Mouse (Mus musculus) thymus, postnatal 25 days (tissue): ENCODE data around the gene Zbp1.

Experiments used
- DNase-seq: peaks from one replicate; pipeline ENCODE4 v3.0.0; 2022

Zbp1 gene

GRCm38 (mm10) chr2:173218416-173219141, at the start of gene Zbp1:
Gene Zbp1 (minus strand): TSS chr2:173218923.
- peak; percentile 70 for DNase-seq

GRCm38 (mm10) chr2:173267562-173267961, 48.8 kb upstream of the Zbp1 start:
- no peak for DNase-seq

DNA sequence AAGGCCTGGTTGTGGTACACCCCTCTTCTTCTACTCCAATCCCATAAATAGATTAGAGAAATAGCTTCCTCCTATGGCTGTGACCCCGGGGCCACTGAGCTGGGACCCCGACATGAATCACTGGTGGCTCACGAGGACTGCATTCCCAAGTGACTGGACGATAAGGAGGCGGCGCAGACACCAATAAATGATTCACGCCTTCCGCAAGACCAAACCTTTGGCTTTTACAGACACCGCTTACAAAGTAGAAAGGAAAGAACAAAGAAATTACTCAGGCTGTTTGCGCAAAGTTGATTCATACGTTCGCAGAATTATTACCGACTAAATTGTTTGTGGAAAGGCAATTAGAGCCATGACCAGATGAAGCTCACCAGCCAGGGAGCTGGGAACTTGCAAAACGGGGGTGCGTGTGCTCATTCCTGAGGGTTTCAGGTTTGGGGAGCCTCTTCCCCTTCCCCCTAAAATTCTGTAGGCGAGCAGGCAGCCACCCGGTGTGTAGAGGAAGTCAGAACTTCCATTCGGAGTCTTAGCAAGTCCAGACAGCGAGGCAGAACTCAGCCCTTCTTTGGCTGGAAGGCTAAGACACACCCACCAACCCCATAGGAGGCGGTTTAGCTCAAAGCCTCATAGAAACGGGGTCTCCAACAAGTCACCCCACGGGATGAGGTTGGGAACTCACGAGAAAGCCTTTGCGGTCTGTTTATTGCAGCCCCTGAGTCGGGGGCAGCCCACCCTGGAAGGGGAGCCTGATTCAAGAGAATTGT, 47.8 kb upstream of the Zbp1 start:
- no peak for DNase-seq

DNA sequence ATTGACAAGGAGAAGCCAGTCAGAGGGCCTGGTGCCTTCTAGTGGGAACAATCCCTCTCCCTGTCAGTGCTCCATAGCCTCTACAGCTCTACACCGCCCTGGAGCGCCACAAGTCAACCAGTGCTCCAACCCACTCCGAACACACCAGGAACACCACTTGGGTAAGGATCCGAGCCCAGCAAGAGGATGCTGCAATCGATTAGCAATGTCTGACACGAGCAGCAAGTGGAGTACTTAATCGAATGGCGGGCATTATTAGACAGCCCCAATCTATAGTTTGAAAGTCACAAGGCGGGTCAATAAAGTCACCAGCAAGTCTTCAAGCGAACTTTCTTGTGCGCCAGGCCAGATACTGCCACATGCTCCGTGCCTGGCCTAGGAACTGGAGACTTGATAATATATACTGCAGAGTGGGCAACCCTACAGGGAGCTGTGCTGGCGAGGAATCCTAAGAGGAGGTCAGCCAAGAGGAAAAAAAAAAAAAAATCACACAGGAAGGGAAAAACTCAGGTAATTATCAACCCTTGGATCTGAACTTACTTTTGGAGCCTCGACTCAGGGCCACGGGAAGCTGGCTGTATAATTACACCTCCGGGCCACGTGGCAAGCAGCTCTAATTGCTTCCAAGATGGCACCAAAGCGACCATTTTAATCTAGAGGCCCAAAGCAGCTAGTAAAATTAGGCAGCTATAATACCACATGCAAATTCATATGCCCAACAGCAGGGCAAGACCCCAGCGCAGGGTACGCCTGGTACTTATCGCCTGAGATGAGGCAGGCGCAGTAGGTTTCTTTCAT, 46.9 kb upstream of the Zbp1 start:
- no peak for DNase-seq

DNA sequence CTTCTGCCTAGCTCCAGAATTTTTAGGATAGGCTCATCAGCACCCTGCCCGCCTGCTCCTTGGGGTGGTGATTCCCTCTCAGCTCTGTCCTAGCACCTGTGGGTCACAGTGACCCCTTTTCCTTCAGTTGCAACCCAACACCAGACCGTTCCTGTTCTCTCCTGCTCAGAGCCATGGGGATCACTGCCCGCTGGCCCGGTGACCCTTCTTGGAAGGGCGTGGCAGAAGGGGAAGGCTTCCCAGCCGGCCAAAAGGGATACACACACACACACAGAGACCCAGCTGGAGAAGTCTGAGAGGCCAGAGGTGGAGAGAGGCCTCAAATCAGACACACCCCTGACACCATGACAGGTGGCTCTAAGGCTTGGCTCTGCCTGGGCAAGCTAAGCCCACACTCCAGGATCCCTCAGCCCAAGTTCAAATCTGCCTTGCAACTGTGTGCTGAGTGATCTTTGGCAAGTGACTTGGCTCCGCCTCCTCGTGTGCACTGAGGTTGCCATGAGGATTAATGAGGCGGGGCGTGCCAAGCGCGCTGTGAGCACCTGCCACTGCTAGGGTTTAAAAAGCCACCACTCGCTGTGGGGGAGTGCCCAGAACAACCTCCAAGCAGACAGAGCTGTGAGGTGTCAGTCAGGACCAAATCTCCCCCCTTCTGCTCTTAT, 45.9 kb upstream of the Zbp1 start:
- DNase-seq: peak; percentile 75

GRCm38 (mm10) chr2:173263636-173264330, 45.1 kb upstream of the Zbp1 start:
- peak; percentile 73 for DNase-seq

DNA sequence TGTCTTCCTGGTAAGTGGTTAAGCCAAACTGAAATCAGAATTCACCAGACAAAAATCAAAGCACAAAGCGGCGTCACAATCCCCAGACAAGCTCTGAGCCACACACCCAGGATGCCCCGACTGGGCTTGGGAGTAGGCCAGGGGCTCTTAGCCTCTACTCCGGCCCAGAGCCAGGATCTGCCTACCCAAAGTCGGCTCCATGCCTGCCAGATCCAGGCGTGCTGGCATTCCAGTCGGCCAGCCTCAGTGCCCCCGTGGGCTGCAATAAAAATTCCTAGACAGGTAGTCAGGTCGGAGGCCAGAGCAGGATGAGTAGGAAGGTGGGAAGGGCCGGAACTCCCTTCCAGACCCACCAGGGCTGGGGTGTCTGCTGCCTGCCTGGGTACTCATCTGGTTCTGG, 42.8 kb upstream of the Zbp1 start:
- DNase-seq: no peak

- DNase-seq: no peak
Observed at GRCm38 (mm10) chr2:173258459-173259091, 39.9 kb upstream of the Zbp1 start.

DNA sequence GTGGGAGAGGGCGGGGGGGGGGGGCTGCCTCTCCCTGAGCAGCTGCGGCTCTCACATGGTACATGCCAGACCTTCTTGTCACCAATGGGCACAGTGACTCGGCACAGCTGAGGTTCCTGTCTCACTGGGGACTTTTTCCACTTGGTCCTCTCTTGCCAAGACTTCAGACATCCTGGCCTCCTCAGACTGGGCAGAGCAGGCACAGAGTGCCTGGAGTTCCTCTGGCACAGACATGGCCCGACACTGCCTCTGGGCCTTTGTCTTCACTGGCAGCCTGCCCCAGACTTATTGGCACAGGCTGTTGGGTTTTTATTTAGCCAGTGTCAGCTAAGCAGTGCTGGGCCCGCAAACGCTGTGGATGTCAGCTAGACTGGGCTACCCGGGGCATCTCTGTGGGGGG, 38.9 kb upstream of the Zbp1 start:
- DNase-seq: no peak

DNA sequence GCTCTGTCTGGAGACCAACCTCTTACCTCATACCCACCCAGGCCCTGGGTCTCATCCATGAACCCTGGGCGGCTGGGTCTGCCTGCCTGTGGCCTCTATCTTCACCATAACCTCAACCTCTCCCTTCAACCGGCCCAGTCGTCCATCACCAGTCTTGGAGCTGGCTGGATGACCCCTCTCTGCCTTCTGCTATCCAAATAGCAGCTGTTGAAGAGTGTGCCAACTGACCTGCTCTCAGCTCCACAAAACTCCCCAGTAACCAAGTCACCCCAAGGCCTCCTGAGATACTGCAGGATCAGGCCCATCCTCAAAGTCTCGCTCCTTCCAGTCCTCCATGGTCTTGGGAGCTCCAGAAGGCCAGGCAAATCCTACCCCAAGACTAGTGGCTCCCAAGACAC, 37.8 kb upstream of the Zbp1 start:
- no peak for DNase-seq

GRCm38 (mm10) chr2:173255810-173256551, 37.3 kb upstream of the Zbp1 start:
- DNase-seq: no peak

DNA sequence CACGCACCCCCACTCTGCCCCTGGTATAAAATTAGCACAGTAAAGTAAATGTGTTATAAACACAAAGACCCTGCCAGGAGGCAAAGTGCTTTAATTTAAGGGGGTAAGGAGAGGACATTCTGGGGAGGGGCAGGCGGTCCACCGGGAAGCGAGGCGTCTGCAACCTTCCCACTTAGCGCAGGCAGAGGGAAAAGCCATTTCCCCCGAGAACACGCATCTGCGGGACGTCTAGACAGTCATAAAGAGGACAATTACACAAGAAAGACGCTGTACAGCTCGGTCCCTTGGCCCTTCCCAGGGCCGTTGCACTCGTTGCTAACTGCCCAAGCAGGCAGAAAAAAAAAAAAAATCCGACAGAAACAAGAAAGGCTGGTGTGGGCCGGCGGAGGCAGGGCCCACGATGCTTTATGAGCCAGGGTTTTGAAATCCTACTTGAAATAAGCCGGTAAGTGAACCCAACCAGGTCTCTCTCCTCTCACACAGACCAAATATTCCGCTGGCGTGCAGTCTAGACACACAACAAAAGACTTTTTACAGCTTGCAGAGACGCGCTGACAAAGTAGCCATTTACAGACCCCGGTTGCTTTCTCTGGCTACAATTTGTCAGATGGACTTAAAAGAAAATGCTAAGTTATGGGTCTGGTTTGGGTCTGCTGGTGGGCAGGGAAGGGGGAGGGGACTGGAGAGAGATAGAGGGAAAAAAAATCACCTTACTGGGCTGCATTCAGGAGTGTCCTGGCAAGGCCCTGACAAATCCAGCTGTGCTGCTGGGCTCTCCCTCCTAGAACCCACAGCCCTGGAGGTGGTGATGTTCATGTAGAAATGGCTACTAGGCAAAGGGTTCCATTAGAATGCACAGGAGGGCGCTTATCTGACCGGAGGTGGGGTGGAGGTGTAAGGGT, 35.3 kb upstream of the Zbp1 start:
- DNase-seq: no peak

DNA sequence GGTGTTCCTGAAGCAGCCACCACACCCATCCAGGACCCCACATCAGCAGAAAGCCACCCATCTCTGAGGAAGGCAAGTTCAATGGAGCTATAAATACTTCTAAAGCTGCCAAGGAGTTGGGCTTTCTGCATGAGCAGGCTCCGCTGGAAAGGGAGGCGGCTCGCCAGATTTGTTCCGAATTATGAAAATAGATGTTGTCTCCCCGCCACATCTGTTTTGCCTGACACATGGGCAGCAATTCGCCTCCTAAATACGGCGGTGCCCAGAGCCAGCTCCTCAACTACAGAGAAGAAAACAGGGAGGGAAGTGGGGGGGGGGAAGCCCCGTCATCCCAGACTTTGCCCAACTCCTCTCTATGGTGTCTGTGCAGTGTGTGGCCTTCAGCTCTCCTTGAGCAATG, 33.0 kb upstream of the Zbp1 start:
- no peak for DNase-seq

GRCm38 (mm10) chr2:173251133-173251532, 32.4 kb upstream of the Zbp1 start:
- no peak for DNase-seq

- no peak for DNase-seq
Observed at GRCm38 (mm10) chr2:173250411-173250810, 31.7 kb upstream of the Zbp1 start.

DNA sequence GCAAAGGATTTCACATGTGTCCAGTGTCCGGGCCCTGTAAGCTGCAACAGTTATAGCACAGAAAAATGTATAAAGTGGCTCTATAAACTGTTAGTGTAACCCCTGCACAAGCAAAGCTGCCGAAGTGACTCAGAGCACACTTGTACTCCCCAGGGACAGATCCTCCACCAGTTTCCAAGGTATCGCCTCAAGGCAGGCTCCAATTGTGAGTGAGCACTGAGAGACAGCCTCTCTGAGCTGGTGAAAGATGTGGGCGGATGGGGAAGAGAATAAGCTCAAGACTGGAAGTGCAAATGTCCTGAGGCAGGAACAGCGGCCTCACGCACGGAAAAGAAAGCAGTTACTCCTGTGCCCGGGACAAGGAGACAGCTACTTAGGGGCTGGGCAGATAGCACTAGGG, 31.2 kb upstream of the Zbp1 start:
- no peak for DNase-seq

DNA sequence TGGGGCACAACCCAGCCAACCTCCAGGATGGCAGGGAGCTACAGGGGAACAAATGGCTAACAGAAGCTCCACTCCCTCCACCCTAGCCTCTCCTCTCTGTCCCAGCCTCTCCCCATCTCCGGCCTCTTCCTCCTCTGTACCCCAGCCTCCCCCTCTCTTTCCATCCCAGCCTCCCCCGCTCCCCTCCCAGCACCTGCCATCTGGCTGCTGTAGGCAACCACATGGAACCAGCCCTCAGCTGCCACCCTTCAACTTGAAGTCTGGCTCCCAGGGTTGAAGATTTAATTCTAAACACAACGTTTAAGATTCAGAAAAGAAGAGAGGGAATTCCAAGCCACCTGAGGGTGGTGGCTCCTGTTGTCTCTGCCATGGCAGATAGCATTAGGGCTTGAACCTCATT, 30.7 kb upstream of the Zbp1 start:
- DNase-seq: no peak

- no peak for DNase-seq
Observed at GRCm38 (mm10) chr2:173248822-173249221, 30.1 kb upstream of the Zbp1 start.

DNA sequence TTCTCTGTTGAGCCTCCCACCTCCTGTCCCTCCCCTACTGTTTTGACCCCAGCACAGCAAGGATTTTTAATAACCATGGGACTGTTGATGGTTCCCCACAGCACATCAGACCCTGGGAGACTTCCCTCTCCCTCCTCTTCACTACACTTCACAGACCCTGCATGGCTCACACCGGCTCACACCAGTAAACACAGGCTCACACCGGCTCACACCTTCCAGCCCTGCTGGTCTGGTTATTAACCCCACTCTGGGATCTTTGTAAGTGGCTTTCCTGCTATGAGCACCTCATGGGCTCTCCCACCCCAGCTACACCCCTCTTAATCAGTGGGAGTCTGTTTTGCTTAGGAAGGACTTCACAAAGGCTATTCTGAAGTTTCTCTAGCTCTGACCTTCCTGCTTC, 29.2 kb upstream of the Zbp1 start:
- DNase-seq: no peak

DNA sequence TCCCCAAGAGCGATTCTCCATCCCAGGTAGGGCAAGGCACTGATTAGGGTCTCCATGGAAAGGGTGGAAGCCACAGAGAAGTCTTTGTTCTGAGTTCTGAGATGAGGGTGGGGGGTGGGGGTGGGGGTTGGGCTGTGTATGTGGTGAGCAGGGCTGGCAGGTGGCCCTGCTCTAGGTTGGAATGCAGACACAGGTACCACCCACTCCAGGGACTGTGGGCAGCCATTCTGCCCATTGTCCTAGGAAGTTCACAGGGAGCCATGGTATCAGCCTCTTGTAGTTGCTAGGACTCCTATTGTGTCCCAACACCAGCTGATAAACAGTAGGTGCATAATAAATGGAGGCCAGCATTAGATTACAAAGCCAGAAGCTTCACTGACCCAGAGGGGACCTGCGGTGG, 28.5 kb upstream of the Zbp1 start:
- no peak for DNase-seq
